Mouse (Mus musculus) granulocyte monocyte progenitor cell, adult 5-6 weeks (primary cell): ENCODE results near the gene CK137956. TPM values are rescaled to one million over a fixed set of nuclear protein-coding genes. Genes with fewer than 3 reads are reported as not detected.

ENCODE experiments used
- ATAC-seq: replicated peaks from 2 replicates; pipeline ENCODE4 v1.8.0; 2016; ENCODE audit warnings: mild to moderate bottlenecking, moderate TSS enrichment, inconsistent platforms; ENCODE audit not compliant: poor library complexity, severe bottlenecking
- total RNA-seq, 2 experiments: library from RNA; stranded (forward) in 1 of 2; stranded (reverse) in 1 of 2; fragments of 200-712, 200-1000 nt in 1 of 2; fragments of >200 nt in 1 of 2; fragmentation: Nextera tagmentation in 1 of 2; gene quantifications; 2 replicates each; pipeline ENCODE4 v1.2.3; 2014 to 2017

The CK137956 gene
- total RNA-seq, 2 experiments from 2014 or later = not detected

- ATAC-seq = no peak
Measured at GRCm38 (mm10) chr4:127937474-127937873, 33.3 kb downstream of the CK137956 start.

DNA sequence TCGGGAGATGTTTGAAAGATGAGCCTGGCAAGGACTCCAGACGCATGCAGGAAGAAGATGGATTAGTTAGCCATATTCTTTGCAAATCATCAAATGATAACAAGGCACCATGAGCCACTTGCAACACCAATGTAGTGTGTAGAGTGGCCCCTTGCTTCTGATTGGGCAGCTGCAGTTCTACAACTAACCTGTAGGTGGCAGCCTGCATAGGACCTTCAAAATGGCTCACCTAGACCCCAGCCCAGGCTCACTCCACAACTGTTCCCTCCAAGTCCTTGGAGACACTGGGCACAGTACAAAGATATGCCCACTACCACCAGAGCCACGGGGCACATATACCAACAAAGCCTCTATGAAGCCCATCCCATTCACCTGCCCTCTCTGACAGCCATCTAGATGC, 35.4 kb downstream of the CK137956 start:
- ATAC-seq = no peak

GRCm38 (mm10) chr4:127913551-127913950, 57.2 kb downstream of the CK137956 start:
- ATAC-seq = no peak

DNA sequence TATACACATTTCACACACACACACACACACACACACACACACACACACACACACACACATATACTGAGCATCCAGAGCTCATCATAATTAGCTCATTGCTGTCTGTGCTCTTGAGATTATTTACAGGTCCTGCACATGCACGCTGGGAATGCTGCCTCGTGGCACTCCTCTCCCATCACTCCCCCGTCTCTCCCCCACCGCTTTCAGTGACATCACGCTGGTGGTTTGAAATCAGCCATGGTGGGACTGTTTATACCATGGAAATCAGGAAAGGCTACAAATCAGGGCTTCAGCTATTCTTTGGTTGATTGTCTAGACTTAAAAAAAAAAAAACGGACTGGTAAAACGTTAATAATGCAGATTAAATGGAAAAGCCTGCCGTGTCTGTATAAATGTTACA, 63.6 kb downstream of the CK137956 start:
- no peak for ATAC-seq

DNA sequence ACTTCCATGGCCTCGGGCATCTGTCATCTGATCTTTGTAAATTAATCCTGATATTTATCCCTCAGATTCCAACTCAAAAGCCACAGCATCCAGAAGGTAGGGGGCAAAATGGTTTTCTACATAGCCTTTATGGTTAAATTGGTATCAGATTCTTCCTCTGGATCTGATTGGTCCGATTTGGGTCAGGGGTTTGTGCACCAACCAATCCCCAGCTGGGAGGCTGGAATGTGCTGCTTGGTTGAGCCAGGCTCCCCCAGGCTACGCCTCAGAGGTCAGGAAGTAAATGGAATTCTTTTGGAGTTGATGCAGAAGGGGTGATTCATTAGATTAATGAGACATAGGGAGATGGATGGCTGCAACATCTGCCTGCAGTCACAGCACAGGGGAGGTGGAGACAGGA, 66.8 kb downstream of the CK137956 start:
- no peak for ATAC-seq

- no peak for ATAC-seq
Measured at GRCm38 (mm10) chr4:127900893-127901456, 69.8 kb downstream of the CK137956 start.

DNA sequence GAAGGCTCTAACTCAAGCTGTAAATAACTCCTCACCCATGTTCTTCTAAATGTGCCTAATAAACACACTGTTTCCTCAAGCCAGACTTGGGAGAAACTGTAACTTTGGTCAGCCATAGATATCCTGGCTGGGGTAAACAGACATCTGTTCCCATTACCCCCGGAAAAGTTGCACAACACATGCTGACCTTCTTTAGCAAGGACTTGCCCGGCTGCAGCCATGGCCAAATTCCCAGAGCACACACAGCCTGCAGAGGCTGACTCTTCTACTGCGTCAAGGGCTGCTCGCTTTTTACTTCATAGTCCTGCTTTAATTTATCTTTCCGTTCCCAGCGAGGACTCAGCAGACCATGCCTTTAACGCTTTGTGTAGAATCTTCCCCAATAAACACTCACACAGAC, 81.7 kb downstream of the CK137956 start:
- ATAC-seq = no peak

GRCm38 (mm10) chr4:127878966-127879365, 91.8 kb downstream of the CK137956 start:
- ATAC-seq = no peak

Other genes with a start within 250 kb of the CK137956 start
- gene Csmd2, start 16.9 kb upstream of the CK137956 start, total RNA-seq (2014; fragmentation: Nextera tagmentation) = not detected in 2 replicates
- not detected in 2 replicates for gene Csmd2, start 16.9 kb upstream of the CK137956 start, total RNA-seq (2017)